Mouse (Mus musculus): ENCODE results near the gene Ccdc54. TPM values are rescaled to one million over a fixed set of nuclear protein-coding genes. Genes with fewer than 3 reads are reported as not detected.
A peak's percentile ranks its signal among the peaks of the same experiment; 100 is the strongest.

Ccdc54 gene
- total RNA-seq (2021): not detected

DNA sequence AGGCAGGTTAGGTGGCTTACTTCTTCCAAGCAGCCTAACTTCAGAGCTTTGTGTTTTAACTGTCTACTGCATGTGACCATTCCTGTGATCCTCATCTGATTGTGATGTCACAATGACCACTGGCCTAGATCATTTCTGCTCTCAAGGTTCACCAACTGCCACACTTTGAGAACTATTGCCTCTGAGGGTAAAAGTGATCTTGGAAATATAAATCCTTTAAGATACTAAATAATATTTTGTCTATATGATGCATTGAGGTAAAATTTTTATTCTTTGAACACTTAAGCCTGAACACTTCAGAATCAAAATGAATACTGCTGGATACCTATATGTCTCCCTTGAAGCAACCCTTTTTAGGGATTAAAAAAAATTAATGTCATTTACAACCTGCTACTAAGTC is at the start of gene Ccdc54:
TSS of gene Ccdc54 (minus strand) at position 101 of the 400 bp plus-strand sequence.
- DNase-seq (ENCODE audit: extremely low spot score in 1 of 2, low spot score in 1 of 2): no peak

DNA sequence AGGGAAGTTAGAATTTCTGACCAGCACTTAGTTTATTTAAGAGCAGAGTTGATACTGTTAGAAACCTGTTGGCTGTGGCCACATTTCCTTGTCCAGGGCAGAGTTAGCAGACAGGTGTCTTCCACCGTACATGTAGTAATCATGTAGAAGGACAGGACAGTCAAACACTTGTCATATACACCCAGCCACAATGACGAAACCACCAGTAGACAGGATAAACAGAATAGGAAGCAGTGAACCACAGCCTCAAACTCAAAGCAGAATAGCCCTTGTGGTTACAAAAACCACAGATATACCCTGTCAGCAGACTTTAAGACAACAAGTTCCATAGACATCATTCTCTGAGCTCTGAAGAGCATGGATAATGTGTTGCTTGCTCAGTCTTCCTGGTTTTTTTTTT is 41.6 kb upstream of the Ccdc54 start:
- no peak for DNase-seq (ENCODE audit: extremely low spot score in 1 of 2, low spot score in 1 of 2)

DNA sequence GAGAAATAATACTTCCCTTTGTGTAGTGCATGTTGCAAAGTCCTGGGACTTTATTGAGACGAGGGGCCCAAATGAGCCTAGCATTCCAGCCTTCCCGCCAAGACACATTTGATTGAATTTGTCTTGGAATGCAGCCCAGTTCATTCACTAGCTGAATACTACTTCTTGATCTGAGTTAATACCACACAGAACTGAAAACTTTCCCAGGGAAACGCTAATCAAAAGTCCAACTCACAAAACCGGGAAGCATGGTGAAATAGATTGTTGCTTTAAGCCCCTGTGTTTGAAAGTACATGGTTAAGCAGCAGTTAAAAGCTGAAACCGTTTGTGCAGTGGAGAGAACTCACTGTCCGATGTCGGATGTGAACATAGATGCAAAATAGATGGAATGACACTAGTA is 24.6 kb upstream of the Ccdc54 start:
- DNase-seq (ENCODE audit: extremely low spot score in 1 of 2, low spot score in 1 of 2): no peak

DNA sequence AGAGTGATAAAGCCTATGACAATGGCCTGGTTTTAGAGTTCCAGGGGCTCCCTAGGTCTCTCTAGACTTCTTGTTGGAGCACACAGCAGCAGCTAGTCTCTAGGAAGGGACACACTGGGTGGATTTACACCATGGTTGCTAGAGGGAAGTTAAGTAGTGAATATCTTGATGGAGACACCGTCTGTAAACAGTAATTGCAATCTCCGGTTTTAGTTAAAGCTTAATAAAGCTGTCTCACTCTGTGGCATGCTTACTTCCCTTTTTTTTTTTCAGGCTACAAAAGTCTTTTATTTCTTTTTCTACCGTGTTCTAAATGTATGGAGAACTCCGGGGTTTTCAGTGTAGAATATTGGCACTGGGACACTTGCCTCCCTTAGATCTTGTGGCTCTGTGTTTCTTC is 22.0 kb upstream of the Ccdc54 start:
- DNase-seq (ENCODE audit: extremely low spot score in 1 of 2, low spot score in 1 of 2): no peak

DNA sequence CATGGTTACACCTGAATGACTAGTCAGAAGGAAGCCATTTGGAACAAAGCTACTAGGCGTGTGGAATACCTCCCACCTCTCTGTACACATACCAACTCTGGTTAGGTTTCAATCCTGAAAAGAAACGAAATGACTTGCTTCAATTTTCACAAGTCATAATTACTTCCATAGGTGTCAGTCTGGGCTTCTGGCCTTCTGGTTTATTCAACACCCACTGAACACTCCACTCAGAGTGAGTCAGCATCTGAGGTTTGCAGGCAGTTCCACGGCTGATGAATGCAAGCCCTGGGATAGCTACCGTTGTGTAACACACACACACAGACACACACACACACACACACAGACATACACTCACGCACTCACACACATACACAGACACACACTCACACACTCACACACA is 19.6 kb upstream of the Ccdc54 start:
- no peak for DNase-seq (ENCODE audit: extremely low spot score in 1 of 2, low spot score in 1 of 2)

DNA sequence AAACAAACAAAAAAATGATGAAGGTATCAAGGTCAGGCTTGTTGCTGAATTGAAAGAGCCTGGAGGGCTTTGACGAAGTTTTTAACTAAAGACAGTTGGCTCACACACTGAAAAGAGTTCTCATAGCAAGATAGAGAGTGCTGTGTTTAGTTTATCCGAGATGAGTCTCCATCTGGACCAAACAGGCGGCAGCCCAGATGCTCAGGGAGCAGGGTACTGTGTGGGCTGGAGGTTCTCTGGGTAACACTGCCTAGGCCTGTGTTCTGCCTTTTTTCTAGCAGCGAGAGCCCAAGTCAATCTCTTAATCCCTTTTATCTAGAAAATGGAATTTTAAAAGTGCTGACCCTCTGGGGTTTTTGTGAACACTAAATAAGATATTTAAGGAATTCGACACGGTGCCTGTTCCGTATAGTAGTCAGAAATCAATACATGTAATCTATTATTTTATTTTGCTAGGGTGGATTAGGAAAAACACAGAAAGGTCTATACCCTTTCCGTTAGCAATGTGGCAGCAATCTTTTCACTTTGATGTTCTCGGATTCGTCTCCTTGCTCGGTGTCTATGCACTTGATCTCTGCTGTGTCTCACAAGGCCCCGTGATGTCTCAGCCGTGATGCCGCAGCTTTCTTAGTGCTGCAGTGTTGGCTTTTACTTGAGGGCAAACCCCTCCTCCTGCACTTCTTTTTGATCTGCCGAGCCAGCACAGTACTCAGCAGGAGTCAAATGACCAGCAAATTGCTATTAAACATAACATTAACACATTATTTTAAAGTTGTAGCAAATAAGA is 17.0 kb upstream of the Ccdc54 start:
- DNase-seq (ENCODE audit: extremely low spot score in 1 of 2, low spot score in 1 of 2): peak; percentile 54 to 66

DNA sequence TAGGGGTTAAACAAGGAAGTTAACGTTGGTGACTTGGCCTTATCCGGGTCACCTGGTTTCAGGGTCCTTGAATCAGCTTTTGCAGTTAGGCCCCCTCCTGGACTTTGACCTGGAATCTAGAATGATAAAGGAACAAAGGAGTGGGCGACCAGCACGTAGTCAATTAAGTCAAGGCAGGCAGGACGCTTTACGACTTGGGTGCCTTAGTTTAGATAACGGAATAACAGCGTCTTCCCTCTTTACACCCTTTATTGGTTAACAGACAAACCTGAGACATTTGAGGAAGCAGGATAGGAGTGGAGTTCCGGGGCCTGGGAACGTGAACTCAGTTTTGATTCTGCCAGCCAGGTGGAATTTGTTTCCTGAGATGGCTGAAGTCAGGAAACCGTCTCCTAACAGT is 13.9 kb upstream of the Ccdc54 start:
- DNase-seq (ENCODE audit: extremely low spot score in 1 of 2, low spot score in 1 of 2): no peak

DNA sequence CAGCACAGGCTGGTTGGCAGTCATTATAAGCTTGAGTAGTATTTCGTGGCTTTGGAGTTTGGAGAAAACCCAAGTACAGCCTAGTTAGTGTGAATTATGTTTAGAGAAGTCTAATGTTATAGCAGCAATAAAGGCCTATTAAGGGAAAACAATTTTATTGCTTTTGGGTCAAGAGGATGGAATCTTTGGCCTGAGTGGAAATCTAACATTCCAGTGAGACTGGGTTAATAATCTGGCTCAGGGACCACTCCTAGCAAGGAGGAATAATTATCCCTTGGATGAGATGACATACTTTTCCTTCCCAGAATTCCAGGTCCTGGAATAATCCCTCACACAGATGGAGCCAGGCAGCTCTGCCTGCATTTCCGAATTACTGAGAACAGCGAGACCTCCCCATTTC is 11.0 kb upstream of the Ccdc54 start:
- no peak for DNase-seq (ENCODE audit: extremely low spot score in 1 of 2, low spot score in 1 of 2)

DNA sequence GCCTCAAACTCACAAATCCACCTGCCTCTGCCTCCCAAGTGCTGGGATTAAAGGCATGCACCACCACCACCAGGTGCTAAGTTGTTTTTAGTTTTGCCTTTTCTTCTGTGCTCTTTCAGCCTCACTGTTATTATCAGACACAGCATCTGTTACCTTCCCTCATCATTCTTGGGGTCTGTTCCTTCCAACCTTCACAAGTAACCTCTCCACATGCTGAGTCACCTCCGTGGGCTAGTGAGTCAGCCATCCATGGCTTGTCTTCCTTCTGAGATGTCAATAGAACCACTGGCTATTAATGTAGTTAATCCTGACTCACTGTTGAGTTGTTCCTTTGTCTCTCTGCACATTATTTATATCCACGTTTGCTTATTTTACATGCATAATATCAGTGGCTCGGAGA is 9.7 kb upstream of the Ccdc54 start:
- no peak for DNase-seq (ENCODE audit: extremely low spot score in 1 of 2, low spot score in 1 of 2)

DNA sequence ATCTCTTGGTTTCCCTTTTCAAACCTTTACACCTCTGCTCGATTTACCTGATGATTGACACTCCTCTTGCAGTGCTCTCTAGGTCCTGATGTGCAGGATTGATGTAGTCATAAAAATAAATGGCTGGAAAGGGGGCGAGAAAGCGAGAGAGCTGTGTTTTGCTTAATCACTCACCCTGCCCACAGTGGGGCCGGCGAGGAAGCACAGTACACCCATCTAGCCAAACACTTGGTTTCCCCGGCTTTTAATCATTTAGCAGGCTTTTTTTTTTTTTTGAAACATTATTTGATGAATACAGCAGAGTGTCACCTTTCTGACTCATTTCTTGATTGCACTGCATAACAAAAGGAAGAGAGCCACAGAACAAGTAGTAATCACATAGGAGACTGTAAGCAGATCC is 5.7 kb upstream of the Ccdc54 start:
- no peak for DNase-seq (ENCODE audit: extremely low spot score in 1 of 2, low spot score in 1 of 2)

DNA sequence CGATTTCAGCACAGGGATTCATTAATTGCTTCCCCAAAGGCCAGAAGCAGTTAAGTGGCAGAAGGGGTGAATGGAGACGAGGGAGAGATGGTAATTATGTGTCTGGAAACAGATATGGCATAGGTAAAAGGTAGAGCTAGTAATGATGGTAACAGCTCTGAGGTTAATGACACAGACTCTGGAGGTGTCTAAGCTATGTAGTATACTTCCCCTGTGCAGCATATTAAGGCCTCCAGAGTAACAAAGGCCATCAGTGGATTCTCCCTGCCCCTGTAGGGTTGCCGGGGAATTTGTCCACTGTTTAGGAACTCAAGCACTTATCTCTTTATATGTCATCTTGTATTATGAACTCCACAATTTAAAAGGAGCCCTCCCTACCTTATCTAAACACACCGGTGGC is 5.2 kb upstream of the Ccdc54 start:
- no peak for DNase-seq (ENCODE audit: extremely low spot score in 1 of 2, low spot score in 1 of 2)

DNA sequence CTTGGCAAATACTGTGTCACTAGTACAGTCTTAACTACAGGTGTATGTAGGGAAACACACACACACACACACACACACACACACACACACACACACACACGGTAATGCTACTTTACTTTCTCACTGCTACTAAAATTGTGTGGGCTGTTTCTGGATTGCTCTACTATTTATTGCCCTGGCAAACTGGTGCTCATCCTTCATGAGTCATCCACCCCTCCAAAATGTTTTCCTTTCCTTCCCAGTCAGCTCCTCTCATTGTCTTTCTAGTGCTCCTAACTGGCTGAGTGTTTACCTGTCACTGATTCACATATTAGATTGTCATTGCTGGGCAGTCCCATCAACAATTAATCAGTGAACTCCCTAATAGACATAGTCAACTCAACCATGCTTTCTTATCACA is 3.9 kb upstream of the Ccdc54 start:
- DNase-seq (ENCODE audit: extremely low spot score in 1 of 2, low spot score in 1 of 2): no peak

DNA sequence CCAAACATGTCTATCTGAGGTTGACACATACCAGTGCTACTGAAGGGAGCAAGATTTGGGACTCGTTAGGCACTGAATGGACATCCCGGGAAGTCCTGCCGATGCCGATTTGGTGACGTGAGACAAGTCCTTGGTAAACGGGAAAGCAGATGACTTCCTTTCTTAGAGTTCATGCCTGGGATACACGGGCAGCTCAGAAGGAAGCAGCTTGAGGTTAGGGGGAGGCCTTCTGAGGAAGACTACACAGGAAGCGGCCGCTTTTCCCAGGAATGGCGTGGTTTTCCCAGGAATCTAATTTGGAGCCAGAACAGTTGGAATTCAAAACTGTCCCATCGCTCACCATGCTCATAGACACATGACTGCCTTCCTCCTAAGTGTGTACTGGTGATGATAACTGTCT is 2.4 kb upstream of the Ccdc54 start:
- DNase-seq (ENCODE audit: extremely low spot score in 1 of 2, low spot score in 1 of 2): no peak

DNA sequence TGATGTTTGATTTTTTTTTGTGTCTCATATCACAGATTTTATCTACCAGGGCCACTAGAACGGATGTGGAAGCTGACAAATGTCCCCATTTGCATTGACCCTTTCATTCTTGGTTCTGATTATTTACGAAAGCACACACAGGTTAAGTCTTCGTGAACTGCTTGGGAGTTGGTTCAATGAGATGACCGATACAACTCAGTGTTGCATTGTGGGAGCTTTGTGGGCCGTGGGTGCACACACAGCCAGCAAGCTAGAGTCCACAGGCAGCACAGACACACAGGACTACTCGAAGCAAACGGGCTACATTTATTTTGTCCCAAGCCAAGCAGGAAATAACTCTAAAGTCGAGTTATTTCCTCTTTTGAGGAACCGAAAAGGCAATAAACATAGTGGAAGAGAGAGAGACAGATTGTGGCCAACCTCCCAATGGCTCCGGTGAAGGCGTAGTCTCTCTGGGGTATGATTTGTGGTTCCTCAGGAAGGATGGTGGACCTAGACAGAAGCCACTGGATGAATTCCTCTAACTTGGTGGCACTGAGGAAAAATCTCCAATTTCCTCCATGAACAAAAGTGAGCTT is 1.3 kb downstream of the Ccdc54 start:
- no peak for DNase-seq (ENCODE audit: extremely low spot score in 1 of 2, low spot score in 1 of 2)

DNA sequence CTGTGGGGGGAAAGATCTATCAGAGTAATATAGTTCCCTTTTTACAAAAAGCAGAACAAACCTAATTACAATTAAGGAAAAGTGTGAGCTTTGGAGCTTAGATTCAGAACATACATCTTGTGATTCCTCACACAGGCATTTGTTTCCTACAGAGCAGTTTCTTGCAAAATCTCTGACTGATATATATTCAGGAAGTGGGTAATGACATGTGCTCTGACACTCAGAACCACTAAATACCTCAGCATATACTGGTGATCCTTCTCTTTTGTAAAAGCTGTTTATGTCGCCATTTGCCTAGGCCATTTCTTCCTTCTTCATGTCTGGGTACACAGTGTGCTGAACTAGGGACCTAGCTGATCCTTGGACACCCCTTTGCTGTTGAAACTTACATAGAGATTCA is 2.8 kb downstream of the Ccdc54 start:
- no peak for DNase-seq (ENCODE audit: extremely low spot score in 1 of 2, low spot score in 1 of 2)

DNA sequence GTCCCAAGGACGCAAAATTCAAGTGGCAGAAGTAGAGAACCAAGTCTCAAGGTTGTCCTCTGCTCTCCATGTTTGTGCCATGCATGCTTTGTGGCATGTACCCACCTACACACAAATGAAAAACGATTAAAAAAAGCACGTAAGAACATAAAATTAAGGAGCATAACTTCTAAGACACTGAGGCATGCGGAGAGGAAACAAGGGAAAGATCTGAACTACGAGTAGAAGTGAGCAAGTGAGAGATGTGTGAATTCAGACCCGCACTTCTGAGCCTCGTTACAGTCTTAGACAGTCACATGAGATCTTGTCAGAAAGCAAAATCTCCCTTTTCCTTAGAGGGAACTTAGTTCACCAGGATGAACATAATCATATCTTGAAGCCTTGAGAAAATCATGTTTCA is 3.8 kb downstream of the Ccdc54 start:
- DNase-seq (ENCODE audit: extremely low spot score in 1 of 2, low spot score in 1 of 2): no peak

DNA sequence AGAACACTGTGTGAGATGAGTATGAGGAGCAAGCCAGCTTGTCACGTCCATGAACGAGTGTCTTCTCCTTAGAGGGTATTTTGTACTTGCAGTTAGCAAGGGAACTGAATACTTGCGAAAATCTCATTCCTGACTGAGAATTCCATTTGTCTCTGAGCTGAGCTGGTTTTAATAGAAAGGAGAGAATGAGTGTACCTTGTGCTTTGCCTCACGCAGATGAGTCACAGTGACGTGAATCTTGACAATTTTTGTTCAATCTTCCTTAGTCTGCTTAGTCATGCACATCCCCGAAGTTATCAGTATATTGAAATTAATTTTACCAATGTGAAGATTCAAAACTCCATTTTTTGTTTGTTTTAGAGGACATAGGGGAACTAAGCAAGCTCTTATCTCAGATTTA is 12.6 kb downstream of the Ccdc54 start:
- DNase-seq (ENCODE audit: extremely low spot score in 1 of 2, low spot score in 1 of 2): no peak

DNA sequence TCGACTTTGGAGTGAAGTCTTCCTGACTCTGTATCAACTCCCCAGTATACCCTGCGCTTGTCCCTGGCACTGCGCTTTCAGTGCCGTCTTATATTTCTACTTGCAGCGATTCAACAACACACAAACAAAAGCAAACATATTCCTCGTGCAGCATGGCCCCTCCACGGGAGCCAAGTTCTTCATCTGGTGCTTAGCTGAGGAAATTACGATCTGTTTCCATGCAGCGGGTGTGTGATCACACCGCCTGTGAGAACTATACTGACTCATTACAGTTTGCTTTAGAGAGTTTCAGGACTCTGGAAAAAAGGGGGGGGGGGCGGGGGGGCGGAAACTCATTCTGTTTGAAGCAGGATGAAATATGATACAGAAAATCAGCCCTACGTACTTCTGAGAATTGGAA is 18.4 kb downstream of the Ccdc54 start:
- peak; percentile 10 to 17 for DNase-seq (ENCODE audit: extremely low spot score in 1 of 2, low spot score in 1 of 2)

DNA sequence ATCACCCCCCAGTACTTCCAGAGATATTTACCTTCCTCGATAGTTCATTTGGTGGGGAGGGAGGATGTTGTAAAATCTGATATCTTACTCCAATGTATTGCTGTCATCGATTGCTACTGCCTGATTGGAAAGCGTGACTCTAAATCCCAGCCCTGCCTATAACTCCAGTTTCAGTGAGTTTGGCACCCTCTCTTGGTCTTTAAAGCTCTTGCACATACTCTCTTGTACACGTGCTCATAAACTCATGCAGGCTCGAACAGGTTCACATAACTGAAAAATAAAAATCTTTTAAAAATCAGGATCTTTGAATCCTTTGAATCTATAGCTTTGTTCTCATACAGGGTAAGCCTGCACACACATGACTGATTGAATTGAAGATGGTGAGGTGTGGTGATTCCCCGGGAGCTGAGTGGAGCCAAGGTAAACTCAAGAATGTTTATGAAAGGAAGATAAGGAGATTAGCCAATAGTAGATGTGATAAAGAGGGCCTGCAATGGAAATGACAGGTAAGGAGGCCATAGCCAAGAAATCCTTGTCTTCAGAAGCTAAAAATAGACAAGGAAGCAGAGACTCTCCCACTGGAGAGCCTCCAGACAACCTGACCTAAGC is 31.7 kb downstream of the Ccdc54 start:
- DNase-seq (ENCODE audit: extremely low spot score in 1 of 2, low spot score in 1 of 2): no peak

DNA sequence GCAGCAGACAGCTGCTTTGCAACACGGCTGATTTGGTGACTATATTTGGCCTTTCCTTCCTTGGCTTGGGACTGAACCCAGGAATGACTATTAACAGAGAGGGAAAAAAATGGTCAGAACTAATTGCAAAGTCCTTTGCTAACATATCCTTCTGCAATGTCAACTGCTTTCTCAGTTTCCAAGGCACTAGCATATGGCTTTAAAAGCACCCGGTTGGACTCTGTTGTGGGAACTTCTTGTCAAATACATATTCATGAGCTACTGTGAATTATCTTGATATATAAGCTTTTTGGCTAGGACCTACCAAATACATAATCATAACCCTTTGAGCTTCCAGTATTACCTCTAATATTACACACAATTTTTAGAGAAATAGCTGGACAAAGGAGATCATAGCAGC is 37.1 kb downstream of the Ccdc54 start:
- DNase-seq (ENCODE audit: extremely low spot score in 1 of 2, low spot score in 1 of 2): no peak

DNA sequence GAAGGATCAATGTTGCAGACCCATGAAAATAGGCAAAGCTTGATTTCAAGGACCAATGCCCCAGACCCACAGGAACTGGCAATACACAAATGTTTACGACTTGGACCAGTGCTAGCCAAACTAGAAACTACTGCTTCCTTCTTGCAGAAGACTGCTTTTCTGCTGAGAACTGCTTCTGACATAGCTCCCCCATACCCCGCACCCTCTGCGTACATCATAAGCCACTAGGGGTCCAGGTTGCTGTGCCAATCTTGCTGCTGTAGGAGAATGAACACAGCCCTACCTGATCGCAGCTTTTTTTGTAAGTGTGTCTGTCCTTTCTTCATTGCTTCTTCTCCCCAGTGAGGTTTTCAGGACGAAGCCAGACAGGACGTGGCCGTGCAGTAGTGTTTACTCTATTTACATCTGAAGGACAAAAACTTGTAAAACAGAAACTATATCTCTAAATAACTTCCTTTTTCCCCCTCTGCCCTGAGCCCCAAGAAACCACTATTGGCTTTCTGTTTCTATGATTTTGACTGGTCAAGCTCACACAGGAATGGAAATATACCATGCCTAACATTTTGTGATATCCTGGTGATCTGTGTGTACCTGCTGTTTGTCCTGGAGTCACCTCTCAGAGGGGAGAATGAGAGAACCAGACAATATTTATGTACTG is 39.0 kb downstream of the Ccdc54 start:
- no peak for DNase-seq (ENCODE audit: extremely low spot score in 1 of 2, low spot score in 1 of 2)

DNA sequence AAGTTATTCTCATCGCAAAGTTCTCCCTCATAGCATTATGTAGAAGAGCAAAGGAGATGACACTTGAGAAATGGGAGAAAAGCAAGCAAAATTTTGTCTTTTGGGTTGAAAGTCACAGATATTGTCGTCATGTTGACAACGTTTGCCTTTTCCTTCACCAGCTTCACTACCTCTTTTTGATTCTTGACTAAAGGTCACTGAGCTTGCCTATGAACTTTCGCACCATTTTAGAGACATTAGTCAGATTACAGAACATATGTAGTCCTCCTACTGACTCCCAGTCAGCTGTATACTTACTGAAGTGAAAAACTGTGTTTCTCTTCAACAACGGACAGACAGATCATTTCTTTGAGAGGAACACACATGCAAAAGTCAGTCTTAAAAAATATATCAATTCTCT is 40.0 kb downstream of the Ccdc54 start:
- no peak for DNase-seq (ENCODE audit: extremely low spot score in 1 of 2, low spot score in 1 of 2)
